Mouse (Mus musculus): ENCODE results near the gene Olfr1045. TPM values are rescaled to one million over a fixed set of nuclear protein-coding genes. Genes with fewer than 3 reads are reported as not detected.
"Not testable (repeated sequence)": the region's sequence is repeated elsewhere in the genome, so short reads cannot be mapped to it uniquely, and the experiment has no call there.

The Olfr1045 gene
- not detected in 2 replicates for polyA plus RNA-seq (2015; fragmentation: Nextera tagmentation; extraction: Ambion mirVana)

GRCm38 (mm10) chr2:86202909-86203308, at the start of gene Olfr1045:
TSS of gene Olfr1045 (minus strand) at chr2:86203009.
- Histone ChIP-seq H3K9me3 (no peaks in the 10 kb centered on the region), H3K4me2 (no peak within 1 kb of the TSS), H3K36me3 (no peaks in the 10 kb centered on the region), H3K9ac (no peak within 1 kb of the TSS), H3K27ac (no peak within 1 kb of the TSS), H3K4me1 (no peaks in the 10 kb centered on the region), H3K4me3 (no peak within 1 kb of the TSS), H3K27me3 (no peaks in the 10 kb centered on the region)
- no peak for ATAC-seq (ENCODE audit: borderline replicate concordance, extremely low read depth, low FRiP score, low TSS enrichment)

- Histone ChIP-seq H3K27ac (no peak within 1 kb of the TSS), H3K27me3 (no peaks in the 10 kb centered on the region), H3K36me3 (no peaks in the 10 kb centered on the region), H3K4me1 (no peaks in the 10 kb centered on the region), H3K4me3 (no peak within 1 kb of the TSS), H3K9ac (no peak within 1 kb of the TSS), H3K4me2 (no peak within 1 kb of the TSS), H3K9me3 (no peaks in the 10 kb centered on the region)
- ATAC-seq (ENCODE audit: borderline replicate concordance, extremely low read depth, low FRiP score, low TSS enrichment), result no peak
Observed at GRCm38 (mm10) chr2:86240189-86240588, 37.4 kb upstream of the Olfr1045 start, which contains the start of gene Olfr1048. TSS of gene Olfr1048 (minus strand) at chr2:86240289.

- Histone ChIP-seq H3K9me3 (no peaks in the 10 kb centered on the region), H3K36me3 (no peaks in the 10 kb centered on the region), H3K27me3 (no peaks in the 10 kb centered on the region), H3K9ac (no peak within 1 kb of the TSS), H3K27ac (no peak within 1 kb of the TSS), H3K4me2 (no peak within 1 kb of the TSS), H3K4me1 (no peaks in the 10 kb centered on the region), H3K4me3 (no peak within 1 kb of the TSS)
- no peak for ATAC-seq (ENCODE audit: borderline replicate concordance, extremely low read depth, low FRiP score, low TSS enrichment)
- 89% methylated on average over 1 of the region's 1 CpGs for WGBS
Observed at GRCm38 (mm10) chr2:86231301-86231700, 28.5 kb upstream of the Olfr1045 start, which contains the start of gene Olfr1047. TSS of gene Olfr1047 (minus strand) at chr2:86231401.

DNA sequence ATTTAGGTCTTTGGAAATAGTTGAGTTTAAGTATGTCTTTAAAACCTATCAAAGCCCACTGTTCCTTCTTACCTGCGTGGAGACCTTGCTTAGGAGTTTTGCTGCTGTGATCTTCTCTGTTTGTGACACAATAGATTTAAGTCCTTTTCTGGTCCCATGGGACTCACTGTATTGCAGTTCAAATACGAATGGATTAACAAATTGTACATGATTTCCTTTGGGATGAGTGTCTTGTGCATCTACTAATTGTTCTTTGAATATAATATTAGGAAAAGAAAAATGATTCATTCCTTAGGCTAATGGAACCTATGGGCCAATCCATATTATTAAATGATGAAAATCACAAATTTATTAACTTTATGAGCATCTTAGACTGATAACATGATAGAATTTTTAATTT, 16.4 kb upstream of the Olfr1045 start, which contains the start of gene Olfr1046:
TSS of gene Olfr1046 (minus strand) at position 101 of the 400 bp plus-strand sequence.
- H3K9ac ChIP-seq, result no peak within 1 kb of the TSS
- H3K27ac ChIP-seq, result no peak within 1 kb of the TSS
- no peak for ATAC-seq (ENCODE audit: borderline replicate concordance, extremely low read depth, low FRiP score, low TSS enrichment)
- H3K4me1 ChIP-seq, result no peaks in the 10 kb centered on the region
- H3K4me3 ChIP-seq, result no peak within 1 kb of the TSS
- no peaks in the 10 kb centered on the region for H3K27me3 ChIP-seq
- 62% methylated on average over 2 of the region's 2 CpGs for WGBS
- H3K4me2 ChIP-seq, result no peak within 1 kb of the TSS
- H3K36me3 ChIP-seq, result no peaks in the 10 kb centered on the region
- H3K9me3 ChIP-seq, result no peaks in the 10 kb centered on the region

DNA sequence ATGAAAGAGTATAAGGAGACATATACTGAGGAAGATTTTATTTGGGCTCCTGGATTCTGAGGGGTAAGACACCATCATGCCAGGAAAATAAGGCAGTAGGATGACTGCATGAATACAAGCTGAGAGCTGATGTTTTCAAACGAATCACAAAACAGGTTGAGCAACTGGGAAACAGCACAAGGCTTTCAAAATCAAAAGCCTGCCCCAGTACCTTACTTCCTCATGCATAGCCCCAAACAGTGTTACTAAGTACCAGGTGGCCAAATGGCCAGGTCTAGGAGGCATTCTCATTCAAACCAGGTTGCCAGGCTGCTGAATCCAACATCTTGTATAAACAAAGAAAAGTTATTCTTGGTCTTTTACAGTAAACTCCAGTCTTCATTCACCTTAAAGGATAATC, 6.9 kb downstream of the Olfr1045 start:
- no peaks in the 10 kb centered on the region for H3K9me3 ChIP-seq
- no peak overlapping the region for H3K27ac ChIP-seq
- no peaks in the 10 kb centered on the region for H3K27me3 ChIP-seq
- H3K4me1 ChIP-seq, result no peaks in the 10 kb centered on the region
- H3K36me3 ChIP-seq, result no peaks in the 10 kb centered on the region
- WGBS, result 38% methylated on average over 1 of the region's 1 CpGs
- H3K4me2 ChIP-seq, result no peak overlapping the region
- H3K9ac ChIP-seq, result no peak overlapping the region
- ATAC-seq (ENCODE audit: borderline replicate concordance, extremely low read depth, low FRiP score, low TSS enrichment), result no peak
- H3K4me3 ChIP-seq, result no peak overlapping the region

DNA sequence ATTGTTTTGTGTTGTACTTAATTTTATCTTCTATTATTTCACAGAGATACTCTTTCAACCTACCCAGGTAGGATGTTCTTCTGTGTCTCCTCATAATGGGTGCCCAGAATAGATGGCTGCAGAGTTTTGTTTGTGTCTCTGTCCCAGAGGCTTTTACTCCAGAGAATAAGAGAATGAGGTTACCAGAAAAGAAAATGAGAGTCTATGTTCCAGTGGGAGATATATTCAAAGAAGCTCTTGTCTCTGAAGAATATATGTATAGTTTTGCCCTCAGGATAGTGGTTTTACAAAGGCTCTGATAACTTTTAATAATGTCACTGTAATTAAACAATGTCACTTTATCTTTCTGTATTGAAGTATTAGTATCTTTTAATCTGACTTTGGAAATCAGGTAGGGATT, 17.2 kb downstream of the Olfr1045 start, which contains the start of gene Olfr52:
TSS of gene Olfr52 (minus strand) at position 101 of the 400 bp plus-strand sequence.
- H3K27ac ChIP-seq, result no peak within 1 kb of the TSS
- H3K4me2 ChIP-seq, result no peak within 1 kb of the TSS
- ATAC-seq (ENCODE audit: borderline replicate concordance, extremely low read depth, low FRiP score, low TSS enrichment), result no peak
- H3K36me3 ChIP-seq, result no peaks in the 10 kb centered on the region
- no peak within 1 kb of the TSS for H3K9ac ChIP-seq
- H3K9me3 ChIP-seq, result no peaks in the 10 kb centered on the region
- no peak within 1 kb of the TSS for H3K4me3 ChIP-seq
- no peaks in the 10 kb centered on the region for H3K4me1 ChIP-seq
- no peaks in the 10 kb centered on the region for H3K27me3 ChIP-seq

GRCm38 (mm10) chr2:86179950-86180349, 22.9 kb downstream of the Olfr1045 start:
- no peaks in the 10 kb centered on the region for H3K9me3 ChIP-seq
- H3K36me3 ChIP-seq, result no peaks in the 10 kb centered on the region
- ATAC-seq (ENCODE audit: borderline replicate concordance, extremely low read depth, low FRiP score, low TSS enrichment), result no peak
- H3K4me2 ChIP-seq, result no peak overlapping the region
- whole genome bisulfite sequencing, result 87% methylated on average over 3 of the region's 3 CpGs
- no peak overlapping the region for H3K27ac ChIP-seq
- H3K4me3 ChIP-seq, result no peak overlapping the region
- no peak overlapping the region for H3K9ac ChIP-seq
- no peaks in the 10 kb centered on the region for H3K27me3 ChIP-seq
- no peaks in the 10 kb centered on the region for H3K4me1 ChIP-seq

GRCm38 (mm10) chr2:86177720-86178119, 25.1 kb downstream of the Olfr1045 start, which contains the start of gene Olfr1044:
TSS of gene Olfr1044 (minus strand) at chr2:86177820.
- ATAC-seq (ENCODE audit: borderline replicate concordance, extremely low read depth, low FRiP score, low TSS enrichment), result no peak
- Histone ChIP-seq H3K9me3 (no peaks in the 10 kb centered on the region), H3K27me3 (no peaks in the 10 kb centered on the region), H3K27ac (no peak within 1 kb of the TSS), H3K36me3 (no peaks in the 10 kb centered on the region), H3K9ac (no peak within 1 kb of the TSS), H3K4me1 (no peaks in the 10 kb centered on the region), H3K4me2 (no peak within 1 kb of the TSS), H3K4me3 (no peak within 1 kb of the TSS)

DNA sequence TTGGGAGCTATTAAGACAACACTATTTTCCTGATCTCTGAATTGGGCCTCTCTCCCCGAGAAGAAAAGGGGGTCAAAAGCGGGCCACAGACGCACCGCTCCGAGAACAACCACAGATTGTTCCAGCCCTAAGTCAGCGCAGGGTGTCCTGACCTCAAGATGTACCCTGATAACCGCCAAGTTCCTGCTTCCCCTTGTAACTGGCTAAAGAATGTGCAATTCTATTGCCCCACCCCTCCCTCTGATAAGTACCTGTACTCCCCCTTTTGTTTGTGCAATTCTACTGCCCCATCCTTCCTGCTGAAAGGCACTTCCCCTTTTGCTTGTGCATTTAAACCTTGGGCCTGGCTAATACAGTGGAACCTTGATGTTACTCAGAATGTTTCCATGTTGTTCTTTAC, 27.4 kb downstream of the Olfr1045 start:
- WGBS, result 69% methylated on average over 7 of the region's 7 CpGs

GRCm38 (mm10) chr2:86167422-86167821, 35.4 kb downstream of the Olfr1045 start, which contains the start of gene Olfr1043:
TSS of gene Olfr1043 (minus strand) at chr2:86167522.
- H3K4me3 ChIP-seq, result no peak within 1 kb of the TSS
- no peak within 1 kb of the TSS for H3K4me2 ChIP-seq
- H3K36me3 ChIP-seq, result no peaks in the 10 kb centered on the region
- no peaks in the 10 kb centered on the region for H3K27me3 ChIP-seq
- H3K27ac ChIP-seq, result no peak within 1 kb of the TSS
- H3K9me3 ChIP-seq, result no peaks in the 10 kb centered on the region
- H3K4me1 ChIP-seq, result no peaks in the 10 kb centered on the region
- H3K9ac ChIP-seq, result no peak within 1 kb of the TSS
- WGBS, result 81% methylated on average over 2 of the region's 2 CpGs
- no peak for ATAC-seq (ENCODE audit: borderline replicate concordance, extremely low read depth, low FRiP score, low TSS enrichment)

More for the DNA sequence above, 27.4 kb downstream of the Olfr1045 start:
- not testable (repeated sequence) for ATAC-seq (ENCODE audit: borderline replicate concordance, extremely low read depth, low FRiP score, low TSS enrichment); H3K27me3 ChIP-seq; H3K4me3 ChIP-seq; H3K36me3 ChIP-seq; H3K4me1 ChIP-seq; H3K9ac ChIP-seq; H3K27ac ChIP-seq; H3K4me2 ChIP-seq; H3K9me3 ChIP-seq

GRCm38 (mm10) chr2:86161738-86162137, 41.1 kb downstream of the Olfr1045 start, which contains the start of gene Olfr1042:
TSS of gene Olfr1042 (minus strand) at chr2:86161838.
- Histone ChIP-seq H3K9ac (no peak within 1 kb of the TSS), H3K36me3 (no peaks in the 10 kb centered on the region), H3K4me2 (no peak within 1 kb of the TSS), H3K27ac (no peak within 1 kb of the TSS), H3K4me1 (no peaks in the 10 kb centered on the region), H3K4me3 (no peak within 1 kb of the TSS), H3K27me3 (no peaks in the 10 kb centered on the region), H3K9me3 (no peaks in the 10 kb centered on the region)
- 79% methylated on average over 2 of the region's 2 CpGs for WGBS
- no peak for ATAC-seq (ENCODE audit: borderline replicate concordance, extremely low read depth, low FRiP score, low TSS enrichment)

DNA sequence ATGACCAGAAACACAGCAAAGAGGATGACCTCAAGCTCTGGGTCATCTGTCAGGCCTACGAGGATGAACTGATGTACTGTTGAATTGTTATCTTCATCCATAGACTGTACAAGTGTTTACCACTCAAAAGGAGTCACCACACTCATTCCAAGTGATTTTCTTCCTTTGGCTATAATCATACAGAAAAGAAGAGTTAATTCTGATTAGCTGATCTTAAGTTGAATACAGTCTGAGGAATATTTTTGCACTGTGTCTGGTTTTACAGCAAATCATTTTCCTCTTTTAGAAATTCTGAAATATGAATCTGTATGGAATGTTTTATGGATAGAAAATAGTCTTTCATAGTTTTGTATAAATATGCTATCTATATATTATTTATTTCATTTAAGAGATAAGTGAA, 56.2 kb downstream of the Olfr1045 start, which contains the start of gene Olfr1040:
TSS of gene Olfr1040 (minus strand) at position 101 of the 400 bp plus-strand sequence.
- 62% methylated on average over 1 of the region's 1 CpGs for WGBS
- H3K9me3 ChIP-seq, result no peaks in the 10 kb centered on the region
- ATAC-seq (ENCODE audit: borderline replicate concordance, extremely low read depth, low FRiP score, low TSS enrichment), result no peak
- H3K4me1 ChIP-seq, result no peaks in the 10 kb centered on the region
- H3K27me3 ChIP-seq, result no peaks in the 10 kb centered on the region
- no peaks in the 10 kb centered on the region for H3K36me3 ChIP-seq
- no peak within 1 kb of the TSS for H3K9ac ChIP-seq
- no peak within 1 kb of the TSS for H3K4me3 ChIP-seq
- no peak within 1 kb of the TSS for H3K4me2 ChIP-seq
- no peak within 1 kb of the TSS for H3K27ac ChIP-seq

All from lung, embryonic 15.5 days (tissue).